Mouse (Mus musculus) thymus, postnatal 36 days (tissue): ENCODE data around the gene Crk.

Experiments used
- DNase-seq, 2 experiments: peaks; one replicate each; pipeline ENCODE4 v3.0.0; 2022; ENCODE audit warnings: mixed read lengths in 2 of 2

Gene Crk

DNA sequence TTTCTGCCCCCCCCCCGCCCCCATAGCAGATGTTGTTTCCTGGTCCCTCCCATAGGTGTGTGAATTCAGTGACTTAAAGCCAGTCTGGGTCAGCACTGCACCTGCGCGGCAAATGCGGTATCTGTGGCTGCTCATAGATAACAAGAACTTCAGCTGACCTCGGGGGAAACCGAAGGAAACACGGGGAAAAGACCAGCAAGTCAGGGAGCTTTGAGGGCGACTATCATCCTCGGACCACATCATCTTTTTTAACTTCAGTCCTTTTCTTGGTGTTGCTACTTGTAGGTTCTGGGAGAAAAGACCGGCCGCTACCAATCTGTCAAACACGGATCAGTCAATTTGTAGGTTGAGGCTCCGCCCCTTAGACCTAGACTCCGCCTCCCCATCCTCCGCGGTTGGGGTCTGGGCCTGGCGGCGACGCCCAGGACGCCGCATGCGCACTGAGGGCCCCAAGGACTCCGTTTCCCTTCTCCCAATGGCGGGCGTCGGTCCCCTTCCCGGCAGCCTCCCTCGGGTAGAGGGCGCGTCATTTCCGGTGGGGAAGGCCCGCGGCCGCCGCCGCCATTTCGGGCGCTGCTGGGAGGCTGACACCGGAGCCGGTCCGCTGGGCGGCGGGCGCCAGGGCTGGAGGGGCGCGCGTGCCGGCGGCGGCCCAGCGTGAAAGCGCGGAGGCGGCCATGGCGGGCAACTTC, at the start of gene Crk:
TSS of gene Crk (plus strand) at position 513 of the 692 bp plus-strand sequence.
- DNase-seq = peak; percentile 99 to 100

DNA sequence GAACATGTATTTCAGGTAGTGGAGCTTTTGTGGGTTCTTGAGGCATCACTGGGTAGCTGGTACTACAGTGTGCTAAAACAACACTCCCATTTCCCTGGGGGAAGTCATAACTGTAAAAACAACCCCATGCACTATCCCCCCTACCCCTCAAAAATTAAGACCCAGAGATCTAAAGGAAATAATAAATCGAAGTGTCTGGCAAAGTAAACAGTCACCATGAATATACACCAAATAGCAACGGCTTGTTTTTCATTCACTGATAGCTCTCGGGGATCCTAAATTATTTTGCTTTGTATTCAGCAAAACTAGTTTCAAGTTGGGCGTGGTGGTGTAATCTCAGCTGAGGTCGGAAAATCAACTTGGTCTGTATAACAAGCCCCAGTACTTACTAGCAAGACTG, 49.0 kb upstream of the Crk start:
- no peak for DNase-seq

DNA sequence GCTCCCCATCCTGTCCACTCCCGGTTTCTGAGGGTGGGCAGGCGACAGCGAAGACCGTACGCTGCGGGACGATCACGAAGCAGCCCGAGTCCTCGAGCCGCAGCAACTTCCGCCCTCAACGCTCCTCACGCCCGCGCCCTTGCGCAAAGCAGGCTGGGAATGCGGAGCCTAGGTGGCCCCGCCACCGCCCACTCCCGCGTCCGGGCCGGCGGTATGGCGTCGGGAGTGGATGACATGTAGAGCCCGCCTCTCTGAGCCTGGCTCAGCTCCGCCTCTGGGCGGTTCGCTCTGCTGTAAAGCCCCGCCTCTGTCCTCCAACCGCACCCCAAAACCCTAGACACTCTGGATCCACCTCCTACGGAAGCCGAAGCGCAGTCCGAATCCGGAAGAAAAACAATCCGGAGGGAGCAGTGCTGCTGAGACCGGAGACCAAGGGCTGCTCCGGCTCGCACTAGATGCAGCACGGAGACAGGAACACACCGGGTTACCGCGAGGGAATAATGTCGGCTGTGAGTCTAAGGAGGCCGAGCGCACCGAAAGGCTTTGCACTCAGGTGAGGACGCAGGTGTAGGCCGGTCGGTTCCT, 48.3 kb upstream of the Crk start, which contains the start of gene Inpp5k:
TSS of gene Inpp5k (plus strand) at position 344 of the 585 bp plus-strand sequence.
- DNase-seq = peak; percentile 95 to 99

DNA sequence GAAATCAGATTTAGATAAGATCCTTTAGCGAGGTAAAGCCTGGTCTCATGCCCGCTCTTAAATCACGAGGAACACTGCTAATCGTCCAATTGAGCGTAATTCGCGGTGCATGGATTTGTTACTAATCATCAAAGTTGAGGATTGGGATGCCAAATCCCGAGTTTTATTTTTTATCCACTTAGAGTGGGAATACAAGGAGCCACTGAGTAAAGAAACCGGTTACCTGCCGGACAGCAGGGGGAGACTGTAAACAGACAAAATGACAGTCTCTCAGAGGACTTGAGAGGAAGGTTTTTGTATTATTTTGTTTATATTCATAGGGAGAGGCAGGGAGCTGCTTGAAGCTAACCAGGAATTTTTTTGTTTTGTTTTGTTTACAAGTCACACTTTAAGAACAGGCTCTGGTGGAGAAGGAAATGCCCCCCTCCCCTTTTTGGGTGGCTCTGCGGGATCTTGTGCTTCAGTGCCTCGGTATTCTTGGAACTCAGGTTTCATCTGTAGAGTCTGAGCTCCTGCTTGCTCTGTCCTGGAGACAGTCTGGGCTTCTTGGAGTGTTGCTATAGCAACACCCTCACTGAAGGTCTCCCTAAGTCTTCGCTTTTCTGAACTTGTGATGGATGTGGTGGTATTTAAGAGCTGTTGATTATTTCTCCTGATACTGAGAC, 47.4 kb upstream of the Crk start:
- DNase-seq = peak in 1 of 2 experiments; percentile 39

DNA sequence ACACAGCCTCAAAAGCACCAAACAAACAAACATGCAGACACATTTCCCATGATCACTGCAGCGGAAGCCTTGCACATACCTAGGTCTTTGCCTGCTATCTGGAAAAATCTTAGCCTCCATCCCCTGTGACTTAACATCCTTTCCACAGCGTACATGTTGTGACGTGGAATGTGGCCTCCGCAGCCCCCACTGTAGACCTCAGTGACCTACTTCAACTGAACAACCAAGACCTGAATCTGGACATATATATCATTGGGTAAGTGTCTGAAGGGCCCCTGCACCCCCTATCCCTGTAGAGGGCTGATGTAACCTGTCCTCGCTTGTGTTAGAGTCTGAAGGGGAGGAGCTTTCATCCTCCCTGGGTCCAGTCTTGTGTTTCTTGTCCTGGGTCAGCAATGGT, 46.1 kb upstream of the Crk start:
- no peak for DNase-seq

DNA sequence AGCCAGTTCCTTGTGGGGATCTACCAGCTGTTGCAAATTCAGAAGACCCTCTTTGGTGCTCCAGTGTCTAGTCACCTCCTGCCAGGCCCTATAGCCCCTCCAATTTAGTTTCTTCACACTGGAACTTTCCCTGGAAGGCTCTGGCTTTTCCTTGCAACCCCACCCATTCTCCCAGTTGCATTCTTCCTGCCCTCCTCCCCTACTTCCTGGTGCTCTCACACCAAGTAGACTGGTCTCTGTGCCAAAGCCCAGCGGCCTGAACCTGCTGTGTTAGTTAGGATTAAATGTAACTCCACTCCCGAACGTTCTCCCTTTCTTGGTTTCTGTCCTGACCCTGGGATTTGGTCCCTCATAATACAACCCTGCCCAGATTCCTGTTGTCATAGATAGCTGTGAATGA, 44.3 kb upstream of the Crk start:
- DNase-seq = no peak

DNA sequence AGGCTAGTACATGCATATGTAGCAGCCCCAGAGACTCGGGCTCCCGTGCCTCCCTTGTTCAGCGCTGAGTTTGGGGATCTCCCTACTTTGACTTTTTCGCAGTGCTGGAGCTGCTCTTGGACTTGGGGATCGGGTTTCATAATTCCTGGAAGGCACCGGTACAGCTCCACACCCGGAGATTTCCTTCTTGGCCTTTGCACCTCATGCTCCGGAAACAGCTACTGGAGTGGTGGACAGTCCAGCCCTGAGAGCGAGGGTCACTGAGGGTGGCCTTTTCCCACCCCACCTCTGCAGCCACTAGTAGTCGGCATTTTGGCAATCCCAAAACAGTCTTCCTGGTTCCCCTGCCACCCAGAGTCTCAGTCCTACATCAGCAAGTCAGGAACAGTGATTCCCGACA, 43.7 kb upstream of the Crk start:
- no peak for DNase-seq

DNA sequence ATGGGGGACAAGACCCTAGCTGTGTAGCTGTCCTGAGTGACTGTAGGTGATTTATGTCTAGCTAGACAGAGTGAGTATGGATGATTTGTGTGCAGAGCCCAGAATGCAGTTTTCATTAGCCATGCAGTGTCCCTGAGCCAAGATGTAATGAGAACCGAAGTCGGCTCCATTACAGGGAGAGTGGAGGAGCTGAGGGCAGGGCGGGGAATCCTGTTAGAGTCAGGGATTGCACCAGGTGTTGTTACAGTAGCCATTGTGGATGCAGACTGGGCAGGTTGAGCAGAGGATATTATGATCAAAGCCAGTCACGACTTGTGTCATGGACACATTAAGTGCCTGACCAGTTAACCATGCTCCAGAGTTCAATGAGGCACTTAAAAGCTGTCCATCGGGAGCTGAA, 35.7 kb upstream of the Crk start:
- no peak for DNase-seq

DNA sequence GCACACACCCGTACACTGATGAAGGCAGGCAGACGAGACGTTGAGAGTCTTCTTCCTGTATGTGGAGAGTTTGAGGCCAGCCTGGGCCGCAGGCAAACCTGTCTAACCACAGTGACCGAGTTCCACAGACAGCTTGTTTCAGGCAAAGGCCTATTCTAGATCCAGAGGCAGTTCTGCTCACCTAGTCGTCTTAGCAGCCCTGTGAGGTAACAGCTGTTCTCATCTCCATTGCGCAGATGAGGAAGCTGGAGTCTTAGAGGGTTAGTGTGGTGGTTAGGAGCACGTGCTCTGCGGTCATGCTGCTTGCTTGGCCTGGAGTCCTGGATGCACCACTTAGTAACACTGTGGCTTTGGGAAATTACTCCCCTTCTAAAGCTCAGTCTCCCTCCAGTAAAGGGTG, 34.4 kb upstream of the Crk start:
- DNase-seq = peak; percentile 40 to 58

DNA sequence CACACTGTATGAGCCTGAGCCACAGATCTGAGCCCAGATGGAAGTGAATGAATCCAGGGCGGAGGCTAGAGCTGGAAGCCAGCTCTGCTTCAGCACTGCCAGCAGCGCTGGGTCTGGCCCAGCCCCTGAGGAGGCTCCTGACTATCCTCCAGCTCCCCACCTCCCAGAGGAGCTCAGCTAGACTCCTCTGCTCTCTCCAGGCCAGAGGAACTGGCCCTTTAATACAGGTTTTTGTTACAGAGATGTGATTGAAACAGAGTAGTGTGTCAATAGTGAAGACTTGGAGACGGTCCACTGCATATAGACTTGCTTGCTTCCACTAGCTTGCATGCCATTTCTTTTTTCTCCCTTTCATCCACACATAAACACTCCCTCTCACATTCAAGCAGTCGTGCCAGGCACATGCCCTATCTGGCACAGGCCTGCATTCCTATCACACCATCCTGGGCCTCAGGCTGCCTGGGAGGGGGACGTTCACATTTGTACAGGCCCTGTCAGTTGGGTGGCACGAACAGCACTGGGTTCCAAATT, 31.3 kb upstream of the Crk start:
- DNase-seq = no peak

DNA sequence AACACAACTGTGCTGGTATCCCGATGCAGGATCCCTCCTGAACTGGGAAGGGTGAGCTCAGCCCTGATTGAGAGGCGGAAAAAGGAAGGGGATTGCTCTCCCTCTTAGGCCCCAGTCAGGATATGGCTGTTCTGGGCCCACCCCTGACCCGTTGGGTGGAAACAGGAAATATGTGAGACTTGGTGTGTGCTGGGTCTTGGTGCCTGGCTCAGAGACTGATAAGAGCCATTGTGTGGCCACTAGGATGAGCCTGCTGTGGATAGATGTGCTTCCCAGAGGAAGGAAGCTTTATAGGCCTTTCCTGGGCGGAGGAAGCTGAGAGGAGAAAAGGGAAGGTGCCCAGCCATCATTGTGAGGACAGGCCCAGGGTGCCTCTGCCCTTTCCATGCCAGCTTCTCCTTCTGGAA, 29.9 kb upstream of the Crk start:
- no peak for DNase-seq

DNA sequence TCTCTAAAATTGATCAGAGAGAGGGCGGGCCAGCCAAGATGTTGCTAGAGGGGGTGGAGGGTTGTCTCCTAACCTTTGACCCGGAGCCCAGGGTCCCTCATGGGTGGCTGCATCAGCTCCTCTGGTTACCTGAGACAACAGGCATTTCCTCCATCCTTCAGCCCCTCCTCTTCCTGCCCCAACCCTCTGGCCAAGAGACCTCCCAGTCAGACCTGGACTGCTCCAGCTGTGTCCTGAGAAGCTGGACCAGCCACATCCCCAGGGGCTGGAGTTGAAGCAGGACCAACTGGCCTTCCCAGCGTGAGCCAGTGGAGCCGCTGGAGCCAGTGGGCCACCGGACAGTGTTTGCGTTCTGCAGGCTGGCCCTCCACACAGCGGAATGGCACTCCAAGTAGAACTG, 28.7 kb upstream of the Crk start, which contains the start of gene Myo1c:
TSS of gene Myo1c (plus strand) at position 194 of the 400 bp plus-strand sequence.
- DNase-seq = peak in 1 of 2 experiments; percentile 29

DNA sequence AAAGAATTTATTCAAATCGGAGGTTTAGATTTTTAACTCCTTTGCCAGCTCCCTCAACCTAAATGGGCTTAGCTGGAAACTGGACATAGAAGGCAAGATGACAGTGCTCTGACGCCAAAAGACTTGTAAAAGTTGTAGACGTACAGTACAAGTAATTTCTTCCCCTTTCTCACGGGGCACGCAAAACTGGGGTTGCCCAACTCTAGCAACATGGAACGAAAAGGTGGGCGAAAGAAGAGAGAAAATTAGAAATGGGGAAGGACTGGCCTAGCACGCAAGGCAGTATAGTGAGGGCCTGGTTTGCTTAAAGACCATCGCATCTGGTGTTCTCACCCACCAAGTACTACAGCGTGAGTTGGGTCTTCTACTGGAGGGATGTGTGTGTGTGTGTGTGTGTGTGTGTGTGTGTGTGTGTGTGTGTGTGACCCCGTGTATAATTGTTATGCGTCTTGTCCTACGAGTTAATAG, 28.1 kb upstream of the Crk start:
- no peak for DNase-seq

DNA sequence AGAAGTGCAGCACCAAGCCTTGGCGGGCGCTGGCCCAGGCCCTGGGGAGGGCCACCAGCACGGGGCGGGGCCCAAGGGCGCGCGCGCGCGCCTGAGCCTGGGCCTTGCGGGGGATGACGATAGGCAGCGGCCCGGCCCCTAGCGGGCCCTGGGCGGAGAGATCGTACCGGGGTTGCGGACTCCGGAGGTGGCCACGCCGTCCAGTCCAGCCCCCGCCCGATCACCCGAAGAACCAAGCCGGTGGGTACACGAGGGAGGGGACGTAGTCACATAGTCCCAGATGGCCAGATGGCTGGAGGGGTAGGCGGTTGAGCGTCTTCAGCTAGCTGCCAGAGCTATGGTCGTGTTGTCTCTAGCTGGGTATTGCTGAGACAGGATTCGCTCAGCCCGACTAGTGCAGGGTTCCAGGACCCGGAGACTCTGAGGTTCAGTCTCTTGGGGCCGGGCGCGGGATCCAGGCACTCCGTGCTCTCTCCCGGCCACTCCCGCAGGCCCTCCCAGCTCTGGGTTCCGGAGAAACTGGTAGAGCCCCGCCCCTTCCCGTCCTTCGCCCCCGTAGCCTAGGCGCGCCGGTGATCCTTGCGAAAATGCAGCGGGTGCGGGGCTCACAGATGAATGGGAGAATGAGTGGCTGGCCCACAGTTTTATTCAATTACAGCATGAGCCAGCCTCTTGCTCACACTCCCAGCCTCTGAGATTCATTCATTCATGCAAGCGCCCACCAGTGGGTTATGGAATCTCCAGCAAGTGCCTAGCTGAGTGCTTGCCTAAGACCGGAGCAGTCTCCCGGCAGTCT, 27.4 kb upstream of the Crk start:
- peak; percentile 76 to 79 for DNase-seq

DNA sequence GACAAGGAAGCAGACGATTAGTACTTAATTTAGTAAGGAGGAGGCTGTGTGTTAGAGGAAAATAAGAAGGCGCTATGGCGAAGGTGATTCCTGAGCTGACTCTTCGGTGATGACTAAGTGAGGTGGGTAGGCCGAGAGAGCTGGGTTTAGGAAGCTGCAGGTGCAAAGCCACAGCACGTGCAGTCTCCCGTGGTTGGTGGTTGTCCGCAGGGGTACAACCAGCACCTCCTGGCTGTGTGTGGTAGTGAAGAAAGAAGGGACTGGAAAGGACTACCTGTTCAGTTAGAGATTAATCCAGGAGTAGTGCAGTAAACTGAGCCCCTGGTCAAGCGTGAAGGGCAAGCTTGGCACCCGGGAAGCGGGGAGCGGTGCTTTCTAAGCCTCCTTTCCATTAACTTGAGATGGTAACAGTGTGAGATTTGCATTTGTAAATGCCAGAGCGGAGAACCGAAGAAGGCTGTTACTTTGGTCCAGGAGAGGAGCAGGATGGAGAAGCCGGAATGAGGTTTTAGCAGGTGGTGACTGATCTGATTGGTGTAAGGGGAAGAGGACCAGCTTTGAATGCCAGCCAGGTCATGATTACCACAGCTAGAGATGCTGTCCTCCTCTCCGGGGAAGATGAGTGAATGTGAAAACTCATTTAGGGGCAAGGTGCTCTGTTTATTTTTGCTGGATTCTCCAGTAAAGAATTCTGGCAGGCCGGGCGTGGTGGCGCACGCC, 26.7 kb upstream of the Crk start:
- peak; percentile 68 to 82 for DNase-seq

DNA sequence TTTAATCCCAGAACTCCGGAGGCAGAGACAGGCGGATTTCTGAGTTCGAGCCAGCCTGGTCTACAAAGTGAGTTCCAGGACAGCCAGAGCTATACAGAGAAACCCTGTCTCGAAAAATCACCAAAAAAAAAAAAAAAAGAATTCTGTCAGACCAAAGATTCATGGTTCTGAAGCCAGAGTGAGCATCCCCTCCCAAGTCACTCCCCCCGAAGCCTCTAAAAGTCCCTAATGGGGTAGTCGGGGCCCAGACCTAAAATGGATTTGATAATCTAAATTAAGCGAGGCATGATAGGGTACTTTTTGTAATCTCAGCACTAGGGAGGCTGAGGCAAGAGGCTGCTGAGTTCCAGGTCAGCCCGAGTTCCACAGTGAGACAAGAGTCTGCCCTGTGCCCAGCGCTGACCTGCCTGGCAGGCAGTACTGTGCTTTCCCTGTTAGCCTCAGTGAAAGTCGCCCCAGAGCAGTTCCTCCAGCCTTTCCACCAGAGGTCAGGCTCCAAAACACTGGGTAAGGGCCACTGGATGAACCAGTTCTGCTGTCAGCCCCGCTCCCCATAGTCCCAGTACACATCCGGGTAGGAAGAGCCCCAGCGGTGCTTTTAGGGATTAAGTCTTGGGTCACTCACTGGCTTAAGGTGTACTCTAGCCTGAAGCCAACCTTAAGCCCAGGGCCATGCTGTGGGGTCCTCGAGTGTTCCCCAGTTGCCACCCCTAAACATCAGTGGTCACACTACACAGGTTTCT, 25.9 kb upstream of the Crk start:
- DNase-seq = peak; percentile 18 to 26

DNA sequence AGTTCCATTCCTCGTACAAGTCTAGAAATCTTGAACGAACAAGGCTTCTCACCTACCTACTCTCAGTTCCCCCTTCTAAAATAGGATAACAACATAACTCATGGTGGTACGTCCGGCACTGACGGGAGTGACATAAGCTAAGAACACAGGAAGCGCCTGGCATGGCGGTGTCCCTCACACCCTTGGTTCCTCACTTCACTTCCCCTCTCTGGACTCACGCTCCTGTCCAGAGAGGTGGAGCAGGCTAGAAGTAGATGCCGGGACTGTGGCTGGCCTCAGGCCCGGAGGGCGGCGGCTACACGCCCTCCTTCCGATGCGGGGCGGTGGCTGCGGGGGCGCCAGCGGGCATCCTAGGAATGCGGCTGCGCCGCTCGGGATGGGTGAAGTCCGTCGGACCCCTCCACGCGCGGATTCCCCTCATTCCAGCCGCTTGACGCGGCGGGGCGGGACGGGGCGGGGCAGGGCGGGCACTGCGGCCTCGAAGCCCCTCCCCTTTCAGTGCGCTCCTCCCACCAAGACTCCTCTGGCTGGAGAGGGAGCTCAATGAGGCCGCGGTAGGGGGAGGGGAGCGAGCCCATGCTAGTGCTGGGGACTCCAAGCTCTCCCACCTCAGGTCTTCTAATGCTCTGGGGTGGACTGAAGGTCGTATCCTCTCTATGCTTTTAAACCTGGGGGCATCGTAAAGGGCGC, 25.1 kb upstream of the Crk start:
- DNase-seq = peak; percentile 74 to 83

DNA sequence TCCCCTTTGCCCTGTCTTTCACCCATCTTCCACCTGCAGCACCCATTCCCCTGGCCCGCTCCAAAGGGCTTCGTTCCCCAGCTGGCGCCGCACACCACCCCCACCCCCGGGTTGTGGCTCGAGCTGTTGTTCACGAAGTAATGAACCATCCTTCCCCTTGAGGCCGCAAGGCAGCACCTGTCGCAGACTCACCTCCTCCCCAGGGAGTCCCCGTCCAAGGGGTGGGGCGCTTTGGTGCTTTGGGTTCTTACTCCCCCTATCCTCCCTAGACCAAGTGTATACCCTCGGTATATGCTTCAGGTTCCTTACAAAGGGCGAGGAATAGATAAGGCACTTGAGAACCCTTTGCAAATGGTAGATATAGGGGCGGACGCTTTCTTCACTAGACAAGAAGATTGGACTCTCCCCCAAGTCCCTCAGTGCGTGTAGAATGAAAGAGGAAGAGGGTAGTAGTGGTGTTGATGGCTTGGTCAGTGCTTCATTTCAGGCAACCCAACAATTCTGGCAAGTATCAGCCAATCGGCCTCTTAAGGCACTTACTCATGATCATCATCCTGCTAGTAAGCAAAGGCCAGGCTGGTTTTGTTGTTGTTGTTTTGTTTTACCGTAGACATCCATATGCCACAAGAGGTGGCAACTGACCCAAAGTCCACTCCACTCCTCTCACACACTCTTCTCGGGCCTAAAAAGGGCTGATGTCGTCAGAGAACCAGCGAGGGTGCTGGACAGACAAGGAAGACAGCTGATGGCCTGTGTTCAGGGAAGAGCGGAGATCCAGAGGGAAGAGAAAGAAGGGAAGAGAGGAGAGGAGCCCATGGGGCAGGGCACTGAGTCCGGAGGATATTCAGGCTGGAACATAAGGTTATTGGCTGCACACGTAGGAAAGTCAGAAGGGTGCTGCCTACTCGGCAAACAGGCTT, 24.3 kb upstream of the Crk start:
- DNase-seq = peak; percentile 65 to 78
